Mouse (Mus musculus) embryonic facial prominence, embryonic 15.5 days (tissue): ENCODE results near the gene Myh10. TPM values are rescaled to one million over a fixed set of nuclear protein-coding genes. Genes with fewer than 3 reads are reported as not detected.
"Not testable (repeated sequence)": the region's sequence is repeated elsewhere in the genome, so short reads cannot be mapped to it uniquely, and the experiment has no call there.

ENCODE experiments used
- ATAC-seq: fragments of 200-750 bp; cut with Nextera tagmentation; 2 replicates; pipeline ENCODE4 v1.8.0; 2017; ENCODE audit warnings: low read depth, moderate TSS enrichment; ENCODE audit not compliant: insufficient number of reproducible peaks, low FRiP score, low TSS enrichment
- H3K27ac ChIP-seq: fragments of 300-500 bp; sonication (generic); replicated peaks from 2 replicates; pipeline ENCODE4 v1.5.1; 2015; ENCODE audit warnings: mild to moderate bottlenecking, inconsistent platforms
- H3K27me3 ChIP-seq: fragments of 300-500 bp; sonication (generic); 2 replicates; pipeline ENCODE4 v1.6.1; 2015; ENCODE audit warnings: inconsistent platforms
- H3K36me3 ChIP-seq: fragments of 300-500 bp; sonication (generic); 2 replicates; pipeline ENCODE4 v1.6.1; 2015; ENCODE audit warnings: mild to moderate bottlenecking, inconsistent platforms
- H3K4me1 ChIP-seq: fragments of 300-500 bp; sonication (generic); 2 replicates; pipeline ENCODE4 v1.6.1; 2015; ENCODE audit warnings: inconsistent platforms
- H3K4me2 ChIP-seq: fragments of 300-500 bp; sonication (generic); replicated peaks from 2 replicates; pipeline ENCODE4 v1.6.1; 2015; ENCODE audit warnings: mild to moderate bottlenecking, inconsistent platforms
- H3K4me3 ChIP-seq: fragments of 300-500 bp; sonication (generic); replicated peaks from 2 replicates; pipeline ENCODE4 v1.5.1; 2015; ENCODE audit warnings: mild to moderate bottlenecking, inconsistent platforms
- H3K9ac ChIP-seq: fragments of 300-500 bp; sonication (generic); 2 replicates; pipeline ENCODE4 v1.6.1; 2015; ENCODE audit warnings: inconsistent platforms
- H3K9me3 ChIP-seq: fragments of 300-500 bp; sonication (generic); replicated peaks from 2 replicates; pipeline ENCODE4 v1.6.1; 2016; ENCODE audit warnings: inconsistent platforms
- WGBS: fragments of 180-500 bp; shearing (Covaris S2); methylation state at CpG from one replicate; pipeline ENCODE4 v1.1.7; 2015; 5-methylcytosine and 5-hydroxymethylcytosine counted together
- polyA plus RNA-seq: library from polyadenylated mRNA; unstranded; fragments of >200 nt; fragmentation: Nextera tagmentation; extraction: Ambion mirVana; gene quantifications from 2 replicates; pipeline ENCODE4 v1.2.1, GENCODE M21; 2015

Myh10 gene
- polyA plus RNA-seq, 1 experiment from 2014 or later = 87.8 TPM

GRCm38 (mm10) chr11:68805148-68805547, 113.8 kb downstream of the Myh10 start:
- no peak overlapping the region for H3K27ac ChIP-seq
- H3K9me3 ChIP-seq = no peaks in the 10 kb centered on the region
- no peaks in the 10 kb centered on the region for H3K27me3 ChIP-seq
- H3K36me3 ChIP-seq = peaks cover 95% of the 10 kb centered on the region
- H3K4me3 ChIP-seq = no peak overlapping the region
- ATAC-seq = no peak
- no peak overlapping the region for H3K9ac ChIP-seq
- H3K4me2 ChIP-seq = no peak overlapping the region
- no peaks in the 10 kb centered on the region for H3K4me1 ChIP-seq
- 55% methylated on average over 4 of the region's 4 CpGs for WGBS

- H3K27ac ChIP-seq = no peak overlapping the region
- 40% methylated on average over 6 of the region's 6 CpGs for WGBS
Measured at GRCm38 (mm10) chr11:68807787-68808186, 116.4 kb downstream of the Myh10 start.

GRCm38 (mm10) chr11:68811881-68812577, 120.7 kb downstream of the Myh10 start:
- no peak overlapping the region for H3K4me2 ChIP-seq
- 79% methylated on average over 9 of the region's 9 CpGs for WGBS
- no peak overlapping the region for H3K4me3 ChIP-seq
- no peaks in the 10 kb centered on the region for H3K27me3 ChIP-seq
- H3K27ac ChIP-seq = no peak overlapping the region
- no peaks in the 10 kb centered on the region for H3K4me1 ChIP-seq
- no peaks in the 10 kb centered on the region for H3K9me3 ChIP-seq
- no peak for ATAC-seq
- peaks cover 91% of the 10 kb centered on the region for H3K36me3 ChIP-seq
- no peak overlapping the region for H3K9ac ChIP-seq

More at GRCm38 (mm10) chr11:68807787-68808186, 116.4 kb downstream of the Myh10 start:
- no peak overlapping the region for H3K4me2 ChIP-seq
- no peaks in the 10 kb centered on the region for H3K4me1 ChIP-seq
- H3K4me3 ChIP-seq = no peak overlapping the region
- H3K36me3 ChIP-seq = peaks cover 93% of the 10 kb centered on the region
- no peaks in the 10 kb centered on the region for H3K27me3 ChIP-seq
- no peaks in the 10 kb centered on the region for H3K9me3 ChIP-seq
- ATAC-seq = no peak
- no peak overlapping the region for H3K9ac ChIP-seq

- H3K27me3 ChIP-seq = no peaks in the 10 kb centered on the region
- H3K4me2 ChIP-seq = no peak overlapping the region
- no peak overlapping the region for H3K9ac ChIP-seq
- no peaks in the 10 kb centered on the region for H3K4me1 ChIP-seq
- H3K4me3 ChIP-seq = no peak overlapping the region
- 86% methylated on average over 8 of the region's 8 CpGs for WGBS
- 0 out of 2 replicates have a peak overlapping the region, but pooled peaks have one; percentile 8 for H3K27ac ChIP-seq
- no peak for ATAC-seq
- peaks cover 80% of the 10 kb centered on the region for H3K36me3 ChIP-seq
- no peaks in the 10 kb centered on the region for H3K9me3 ChIP-seq
Measured at GRCm38 (mm10) chr11:68818416-68818815, 127.1 kb downstream of the Myh10 start.

GRCm38 (mm10) chr11:68819226-68819805, 128.0 kb downstream of the Myh10 start:
- Histone ChIP-seq H3K4me1 (no peaks in the 10 kb centered on the region), H3K4me3 (no peak overlapping the region), H3K36me3 (peaks cover 79% of the 10 kb centered on the region), H3K9ac (no peak overlapping the region), H3K27me3 (no peaks in the 10 kb centered on the region), H3K9me3 (no peaks in the 10 kb centered on the region), H3K27ac (no peak overlapping the region), H3K4me2 (no peak overlapping the region)
- ATAC-seq = no peak
- WGBS = 88% methylated on average over 14 of the region's 14 CpGs

- no peaks in the 10 kb centered on the region for H3K27me3 ChIP-seq
- no peak overlapping the region for H3K4me2 ChIP-seq
- H3K9me3 ChIP-seq = no peaks in the 10 kb centered on the region
- no peak for ATAC-seq
- no peak overlapping the region for H3K9ac ChIP-seq
- H3K4me3 ChIP-seq = no peak overlapping the region
- no peaks in the 10 kb centered on the region for H3K4me1 ChIP-seq
- 89% methylated on average over 15 of the region's 15 CpGs for WGBS
- no peak overlapping the region for H3K27ac ChIP-seq
- H3K36me3 ChIP-seq = peaks cover 73% of the 10 kb centered on the region
Measured at GRCm38 (mm10) chr11:68822326-68822725, 131.0 kb downstream of the Myh10 start.

GRCm38 (mm10) chr11:68826735-68827134, 135.4 kb downstream of the Myh10 start:
- Histone ChIP-seq H3K9me3 (no peaks in the 10 kb centered on the region), H3K4me3 (no peak overlapping the region), H3K4me2 (no peak overlapping the region), H3K4me1 (no peaks in the 10 kb centered on the region), H3K27me3 (no peaks in the 10 kb centered on the region), H3K27ac (no peak overlapping the region), H3K36me3 (peaks cover 71% of the 10 kb centered on the region), H3K9ac (no peak overlapping the region)
- ATAC-seq = no peak
- 77% methylated on average over 3 of the region's 3 CpGs for WGBS

GRCm38 (mm10) chr11:68831580-68831979, 140.2 kb downstream of the Myh10 start:
- H3K4me2 ChIP-seq, ATAC-seq: not testable (repeated sequence)

GRCm38 (mm10) chr11:68832793-68833192, 141.4 kb downstream of the Myh10 start:
- no peak overlapping the region for H3K4me3 ChIP-seq
- H3K4me1 ChIP-seq = no peaks in the 10 kb centered on the region
- H3K9me3 ChIP-seq = no peaks in the 10 kb centered on the region
- H3K27me3 ChIP-seq = no peaks in the 10 kb centered on the region
- H3K9ac ChIP-seq = no peak overlapping the region
- 47% methylated on average over 4 of the region's 4 CpGs for WGBS
- no peak for ATAC-seq
- H3K36me3 ChIP-seq = peaks cover 77% of the 10 kb centered on the region
- no peak overlapping the region for H3K4me2 ChIP-seq
- H3K27ac ChIP-seq = no peak overlapping the region

More at GRCm38 (mm10) chr11:68831580-68831979, 140.2 kb downstream of the Myh10 start:
- not testable (repeated sequence) for H3K9me3 ChIP-seq, H3K27ac ChIP-seq, H3K27me3 ChIP-seq, H3K4me1 ChIP-seq, H3K4me3 ChIP-seq, H3K9ac ChIP-seq
- peaks cover 80% of the 10 kb centered on the region for H3K36me3 ChIP-seq
- whole genome bisulfite sequencing = 93% methylated on average over 5 of the region's 5 CpGs

- no peak overlapping the region for H3K4me2 ChIP-seq
- no peak overlapping the region for H3K27ac ChIP-seq
- peaks cover 73% of the 10 kb centered on the region for H3K36me3 ChIP-seq
- H3K4me1 ChIP-seq = no peaks in the 10 kb centered on the region
- H3K27me3 ChIP-seq = no peaks in the 10 kb centered on the region
- H3K9ac ChIP-seq = no peak overlapping the region
- H3K4me3 ChIP-seq = no peak overlapping the region
- no peaks in the 10 kb centered on the region for H3K9me3 ChIP-seq
- no peak for ATAC-seq
Measured at GRCm38 (mm10) chr11:68833593-68833992, 142.2 kb downstream of the Myh10 start.

GRCm38 (mm10) chr11:68835034-68835433, 143.7 kb downstream of the Myh10 start:
- H3K4me3 ChIP-seq = no peak overlapping the region
- no peak overlapping the region for H3K4me2 ChIP-seq
- ATAC-seq = no peak
- no peak overlapping the region for H3K27ac ChIP-seq
- H3K9ac ChIP-seq = no peak overlapping the region
- no peaks in the 10 kb centered on the region for H3K27me3 ChIP-seq
- H3K9me3 ChIP-seq = no peaks in the 10 kb centered on the region
- no peaks in the 10 kb centered on the region for H3K4me1 ChIP-seq
- H3K36me3 ChIP-seq = peaks cover 75% of the 10 kb centered on the region
- 95% methylated on average over 3 of the region's 3 CpGs for WGBS

GRCm38 (mm10) chr11:68839606-68840005, 148.2 kb downstream of the Myh10 start:
- Histone ChIP-seq H3K4me2 (no peak overlapping the region), H3K27me3 (no peaks in the 10 kb centered on the region), H3K9me3 (no peaks in the 10 kb centered on the region), H3K4me3 (no peak overlapping the region), H3K36me3 (peaks cover 66% of the 10 kb centered on the region), H3K4me1 (no peaks in the 10 kb centered on the region), H3K27ac (no peak overlapping the region), H3K9ac (no peak overlapping the region)
- no peak for ATAC-seq
- 93% methylated on average over 5 of the region's 5 CpGs for WGBS
